Mouse (Mus musculus): ENCODE measurements at regions not wholly inside any gene's neighbourhood (a gene's known extent, or its start where the extent isn't known, plus 50 kb on each side); places are given as distances from the start of the nearest gene placed in this dataset.

DNA sequence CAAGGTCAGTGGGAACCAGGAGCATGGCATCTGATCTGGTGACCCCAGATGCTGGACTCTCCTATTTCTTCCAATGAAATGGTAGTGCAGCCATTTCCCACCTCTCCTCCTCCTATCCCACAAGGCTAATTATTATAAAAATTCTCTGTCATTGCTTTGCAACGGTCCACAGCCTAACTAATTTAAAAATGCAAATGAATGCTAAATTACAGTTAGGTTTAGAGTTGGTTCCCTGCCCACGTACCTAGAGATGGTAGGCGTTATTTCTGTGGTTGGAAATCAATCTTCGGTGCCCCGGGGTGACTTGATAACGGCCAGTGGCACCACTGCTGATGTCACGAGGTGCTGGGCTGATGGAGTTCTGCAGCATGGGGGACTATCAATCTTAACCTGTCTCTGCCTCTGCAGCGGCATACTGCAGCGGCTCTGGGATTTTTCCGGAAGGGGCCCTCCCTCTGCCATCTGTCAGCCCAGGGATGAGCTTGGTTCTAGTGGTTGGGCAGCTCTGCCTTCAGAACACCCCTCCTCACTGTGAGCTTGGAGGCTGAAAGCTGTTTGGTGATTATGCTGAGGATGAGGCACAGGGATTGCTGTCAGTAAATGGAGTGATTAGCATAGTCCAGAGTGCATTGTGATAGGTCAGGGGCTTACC, 66.5 kb downstream of the Nmur2 start:
- no peak overlapping the region for H3K4me3 ChIP-seq
- no peaks in the 10 kb centered on the region for H3K36me3 ChIP-seq
- H3K9me3 ChIP-seq (replicated peaks): no peaks in the 10 kb centered on the region
- no peak for DNase-seq (ENCODE audit: low spot score)
- WGBS: 83% methylated on average over 10 of the region's 10 CpGs
- peaks cover 3% of the 10 kb centered on the region; the same call in 1 of the 2 replicates for H3K4me1 ChIP-seq
- no peaks in the 10 kb centered on the region for H3K27me3 ChIP-seq (ENCODE audit: low read depth, poor library complexity, severe bottlenecking)
- no peak overlapping the region for H3K27ac ChIP-seq (replicated peaks)

DNA sequence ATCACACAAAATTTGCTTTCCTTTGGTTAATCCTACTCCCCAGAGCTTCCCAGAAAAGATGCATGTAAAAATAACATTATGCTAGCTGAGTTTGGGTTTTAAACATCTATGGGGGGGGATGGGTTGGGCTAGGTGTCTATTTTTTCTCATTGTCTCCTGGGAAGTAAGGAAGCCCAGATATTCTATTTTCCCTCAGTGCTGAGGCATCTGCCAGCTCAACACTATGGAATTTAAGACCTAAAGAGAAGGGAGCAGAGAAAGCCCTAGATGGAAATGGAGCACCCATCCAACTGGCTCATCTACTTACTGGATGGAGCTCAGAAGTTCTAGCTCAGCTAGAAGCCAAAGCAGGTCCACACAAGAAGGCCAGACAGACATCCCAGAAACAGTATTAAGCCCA, 74.2 kb downstream of the Nmur2 start:
- Histone ChIP-seq H3K4me3 (no peak overlapping the region), H3K27me3 (ENCODE audit: low read depth, poor library complexity, severe bottlenecking) (no peaks in the 10 kb centered on the region), H3K27ac (replicated peaks) (no peak overlapping the region), H3K9me3 (replicated peaks) (no peaks in the 10 kb centered on the region), H3K4me1 (no peaks in the 10 kb centered on the region), H3K36me3 (no peaks in the 10 kb centered on the region)
- DNase-seq (ENCODE audit: low spot score): no peak

DNA sequence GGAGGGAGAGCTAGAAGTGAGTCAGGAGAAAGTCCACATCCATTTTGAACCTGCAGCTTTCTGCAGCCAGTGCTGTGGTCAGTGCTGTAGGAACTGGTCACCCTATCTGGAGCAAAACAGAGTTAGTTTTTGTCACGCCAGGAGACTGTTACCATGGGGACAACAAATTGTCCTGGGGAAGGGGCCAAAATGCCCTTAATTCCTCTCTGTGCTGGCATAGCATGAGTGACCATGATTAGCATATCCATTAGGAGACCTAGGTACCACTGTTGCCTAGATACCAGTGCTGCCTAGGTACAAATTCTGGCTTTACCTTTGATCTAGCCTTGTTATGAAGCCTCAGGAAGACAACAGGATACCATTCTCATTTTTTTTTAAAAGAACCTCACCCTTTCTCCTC, 82.4 kb downstream of the Nmur2 start:
- Histone ChIP-seq H3K27ac (replicated peaks) (no peak overlapping the region), H3K27me3 (ENCODE audit: low read depth, poor library complexity, severe bottlenecking) (no peaks in the 10 kb centered on the region), H3K4me3 (no peak overlapping the region), H3K4me1 (peaks cover 13% of the 10 kb centered on the region), H3K9me3 (replicated peaks) (no peaks in the 10 kb centered on the region), H3K36me3 (no peaks in the 10 kb centered on the region)
- WGBS: 8% methylated on average over 1 of the region's 1 CpGs
- no peak for DNase-seq (ENCODE audit: low spot score)

DNA sequence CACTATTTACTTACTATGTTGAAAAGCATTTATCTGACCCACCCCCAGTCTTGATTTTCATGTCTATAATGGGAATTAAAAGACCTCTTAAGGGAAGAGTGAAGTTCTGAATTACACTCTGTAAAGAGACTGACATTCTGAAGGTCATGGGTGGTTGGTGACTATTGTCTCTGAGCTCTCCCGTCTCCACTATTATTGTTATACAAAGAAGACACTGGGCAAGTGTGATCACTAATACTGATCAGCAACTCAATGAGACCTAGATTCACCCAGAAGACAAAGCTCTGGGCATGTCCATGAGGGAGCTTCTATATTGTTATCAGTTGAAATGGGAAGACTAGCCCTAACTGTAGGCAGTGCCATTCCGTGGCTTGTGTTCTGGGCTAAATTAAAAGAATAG, 83.5 kb downstream of the Nmur2 start:
- DNase-seq (ENCODE audit: low spot score): no peak
- WGBS: 44% methylated on average over 2 of the region's 2 CpGs
- Histone ChIP-seq H3K36me3 (no peaks in the 10 kb centered on the region), H3K27me3 (ENCODE audit: low read depth, poor library complexity, severe bottlenecking) (no peaks in the 10 kb centered on the region), H3K4me1 (peaks cover 13% of the 10 kb centered on the region), H3K27ac (replicated peaks) (no peak overlapping the region), H3K4me3 (no peak overlapping the region), H3K9me3 (replicated peaks) (no peaks in the 10 kb centered on the region)

DNA sequence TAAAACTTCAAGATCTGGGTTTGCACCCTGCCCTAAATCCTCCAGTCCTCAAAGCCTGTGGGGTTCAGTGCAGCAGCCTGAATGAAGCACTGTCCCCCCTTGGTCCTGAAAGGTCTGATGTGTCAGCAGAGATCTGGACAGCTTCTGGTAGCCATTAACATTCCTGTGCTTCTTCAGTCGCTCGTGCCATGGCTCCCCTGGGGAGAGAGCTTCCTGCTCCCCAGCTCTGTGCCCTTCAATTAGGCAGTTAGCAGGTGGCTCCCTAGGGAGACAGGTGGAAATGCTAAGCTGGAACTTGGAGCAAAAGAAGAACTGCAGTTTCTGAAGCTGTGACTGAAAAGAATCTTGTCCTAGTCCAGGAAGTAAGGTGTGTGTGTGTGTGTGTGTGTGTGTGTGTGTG, 87.1 kb downstream of the Nmur2 start:
- no peak overlapping the region for H3K4me3 ChIP-seq
- no peaks in the 10 kb centered on the region for H3K36me3 ChIP-seq
- 24% methylated on average over 2 of the region's 2 CpGs for WGBS
- no peak overlapping the region for H3K27ac ChIP-seq (replicated peaks)
- H3K27me3 ChIP-seq (ENCODE audit: low read depth, poor library complexity, severe bottlenecking): no peaks in the 10 kb centered on the region
- H3K9me3 ChIP-seq (replicated peaks): no peaks in the 10 kb centered on the region
- peaks cover 13% of the 10 kb centered on the region for H3K4me1 ChIP-seq
- DNase-seq (ENCODE audit: low spot score): no peak

DNA sequence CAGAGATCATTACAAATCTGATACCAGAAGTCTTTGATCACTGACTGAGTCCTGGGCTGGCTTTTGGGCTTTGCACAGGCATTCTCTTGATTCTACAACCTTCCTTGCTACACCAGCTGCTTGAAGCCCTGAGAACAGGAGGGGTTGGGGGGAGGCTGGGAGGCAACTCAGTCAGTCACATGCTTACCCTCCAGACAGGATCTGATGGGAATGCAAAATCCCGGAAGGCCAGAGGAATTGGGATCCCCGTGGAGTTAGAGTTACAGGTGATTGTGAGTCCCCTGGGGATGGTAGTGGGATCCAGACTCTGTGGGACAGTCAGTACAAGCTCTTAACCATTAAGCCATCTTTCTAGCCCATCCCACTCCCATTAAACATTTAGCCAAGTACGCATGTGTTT, 91.2 kb downstream of the Nmur2 start:
- DNase-seq (ENCODE audit: low spot score): no peak
- Histone ChIP-seq H3K36me3 (no peaks in the 10 kb centered on the region), H3K4me3 (no peak overlapping the region), H3K27me3 (ENCODE audit: low read depth, poor library complexity, severe bottlenecking) (no peaks in the 10 kb centered on the region), H3K4me1 (no peaks in the 10 kb centered on the region), H3K9me3 (replicated peaks) (no peaks in the 10 kb centered on the region), H3K27ac (replicated peaks) (no peak overlapping the region)
- WGBS: 80% methylated on average over 3 of the region's 3 CpGs

DNA sequence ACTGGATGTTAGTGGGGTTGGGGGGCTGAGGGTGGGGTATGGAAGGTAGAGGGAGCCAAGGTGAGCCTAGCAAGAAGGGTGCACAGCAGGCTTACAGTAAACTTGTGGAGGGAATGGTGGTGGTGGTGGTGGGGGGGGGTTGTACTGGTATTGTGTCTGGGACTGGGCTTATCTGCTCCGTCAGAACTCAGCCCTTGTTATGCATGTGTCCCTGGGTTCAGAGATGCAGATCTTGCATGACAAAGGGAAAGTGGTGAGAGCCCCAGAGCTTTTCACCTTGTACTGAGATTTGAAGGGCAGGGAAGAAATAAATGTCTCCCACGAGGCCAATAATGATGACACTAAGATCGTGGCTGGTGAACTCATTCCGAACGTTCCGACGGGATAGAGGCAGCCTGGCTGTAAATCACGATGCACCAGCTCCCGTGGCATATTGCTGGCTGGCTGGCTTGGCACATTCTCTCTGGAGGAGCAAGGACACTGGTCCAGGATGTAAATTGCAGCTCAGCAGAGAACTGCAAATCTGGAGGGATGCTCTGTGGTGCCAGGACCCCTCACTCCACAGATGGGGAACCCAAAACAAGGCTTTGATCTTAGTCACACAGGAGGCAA, 94.1 kb downstream of the Nmur2 start:
- Histone ChIP-seq H3K27me3 (ENCODE audit: low read depth, poor library complexity, severe bottlenecking) (no peaks in the 10 kb centered on the region), H3K4me1 (no peaks in the 10 kb centered on the region), H3K4me3 (no peak overlapping the region), H3K9me3 (replicated peaks) (no peaks in the 10 kb centered on the region), H3K36me3 (no peaks in the 10 kb centered on the region), H3K27ac (replicated peaks) (no peak overlapping the region)
- DNase-seq (ENCODE audit: low spot score): no peak
- 48% methylated on average over 9 of the region's 9 CpGs for WGBS

DNA sequence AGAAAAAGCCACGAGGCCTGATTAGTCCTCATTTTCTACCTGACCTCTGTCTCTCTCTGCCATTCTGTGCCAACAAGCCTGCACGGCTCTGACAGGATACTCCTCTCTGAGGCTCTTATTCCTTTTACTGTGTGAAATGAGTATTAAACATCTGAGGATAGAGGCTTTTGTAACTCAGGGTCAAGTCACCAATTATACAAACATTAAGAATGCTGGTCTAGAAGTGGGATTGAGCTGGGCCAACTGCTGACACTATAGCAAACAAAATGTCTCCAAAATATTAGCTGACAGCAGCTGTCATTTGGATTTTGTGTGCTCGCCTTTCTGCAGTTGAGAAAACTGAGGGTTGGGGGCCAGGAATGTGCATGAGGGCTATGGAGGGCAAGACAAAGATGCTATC, 94.8 kb downstream of the Nmur2 start:
- H3K36me3 ChIP-seq: no peaks in the 10 kb centered on the region
- H3K27me3 ChIP-seq (ENCODE audit: low read depth, poor library complexity, severe bottlenecking): no peaks in the 10 kb centered on the region
- DNase-seq (ENCODE audit: low spot score): no peak
- no peak overlapping the region for H3K27ac ChIP-seq (replicated peaks)
- no peaks in the 10 kb centered on the region for H3K4me1 ChIP-seq
- 76% methylated on average over 3 of the region's 3 CpGs for WGBS
- H3K9me3 ChIP-seq (replicated peaks): no peaks in the 10 kb centered on the region
- no peak overlapping the region for H3K4me3 ChIP-seq

DNA sequence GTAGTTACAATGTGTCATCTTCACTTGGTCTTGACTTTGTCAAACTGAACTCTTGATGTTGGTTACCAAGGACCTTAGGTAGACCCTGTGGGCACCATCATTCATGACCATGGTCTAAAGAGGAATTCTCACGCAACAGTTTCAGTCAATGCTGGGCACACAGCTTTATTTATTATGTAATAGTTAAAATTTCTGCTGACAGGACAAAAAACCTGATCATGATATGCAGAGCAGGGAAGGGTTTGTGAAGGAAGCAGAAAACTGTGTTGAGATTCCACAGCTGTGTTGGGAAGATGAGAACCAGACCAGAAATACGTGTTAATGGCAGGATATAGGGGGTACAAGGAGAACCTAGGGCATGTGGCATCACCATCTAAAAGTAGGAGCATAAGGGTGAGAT, 100.8 kb downstream of the Nmur2 start:
- no peaks in the 10 kb centered on the region for H3K36me3 ChIP-seq
- DNase-seq (ENCODE audit: low spot score): no peak
- no peaks in the 10 kb centered on the region for H3K27me3 ChIP-seq (ENCODE audit: low read depth, poor library complexity, severe bottlenecking)
- no peak overlapping the region for H3K27ac ChIP-seq (replicated peaks)
- no peaks in the 10 kb centered on the region for H3K4me1 ChIP-seq
- no peak overlapping the region for H3K4me3 ChIP-seq
- 95% methylated on average over 2 of the region's 2 CpGs for WGBS
- no peaks in the 10 kb centered on the region for H3K9me3 ChIP-seq (replicated peaks)

DNA sequence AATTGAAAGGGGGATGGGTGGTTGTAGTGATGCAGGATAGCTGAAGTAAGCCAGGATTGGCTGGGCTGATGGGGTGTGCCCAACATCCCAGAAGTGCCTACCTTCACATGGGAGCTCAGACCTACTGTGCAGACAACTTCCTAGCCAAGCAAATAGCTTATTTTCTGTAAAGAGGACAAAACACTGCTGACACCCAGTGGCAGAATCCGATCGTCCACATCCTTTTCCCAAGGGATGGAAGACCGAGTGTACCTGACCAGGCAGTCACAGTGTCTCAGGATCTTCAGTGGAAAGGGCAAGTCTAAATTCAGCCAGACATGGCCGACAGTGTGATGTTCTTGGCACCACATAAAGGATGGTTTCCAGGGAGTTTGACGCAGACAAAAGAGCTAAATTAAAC, 114.4 kb downstream of the Nmur2 start:
- WGBS: 82% methylated on average over 5 of the region's 5 CpGs
- Histone ChIP-seq H3K27me3 (ENCODE audit: low read depth, poor library complexity, severe bottlenecking) (no peaks in the 10 kb centered on the region), H3K27ac (replicated peaks) (no peak overlapping the region), H3K36me3 (no peaks in the 10 kb centered on the region), H3K4me3 (no peak overlapping the region), H3K9me3 (replicated peaks) (no peaks in the 10 kb centered on the region), H3K4me1 (no peaks in the 10 kb centered on the region)
- no peak for DNase-seq (ENCODE audit: low spot score)

DNA sequence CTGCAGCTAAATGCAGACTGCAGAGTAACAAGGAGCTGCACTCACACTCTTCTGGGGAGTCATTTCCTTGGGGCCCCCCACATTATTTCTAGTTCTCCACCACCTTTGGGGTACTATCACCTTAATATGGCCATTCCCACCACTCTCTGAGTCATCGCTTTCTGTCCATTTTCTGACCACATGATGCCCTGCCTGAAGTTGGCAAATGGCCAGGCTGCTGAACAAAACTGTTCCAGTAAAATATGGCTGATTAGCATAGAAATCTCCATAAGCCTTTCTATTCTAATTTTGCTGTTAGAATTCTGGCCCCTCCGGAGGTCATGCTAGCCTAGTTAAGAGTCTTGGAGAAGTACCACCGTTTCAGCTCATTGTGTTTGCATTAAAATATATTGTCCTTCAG, 121.7 kb downstream of the Nmur2 start:
- no peak for DNase-seq (ENCODE audit: low spot score)
- 93% methylated on average over 3 of the region's 3 CpGs for WGBS
- Histone ChIP-seq H3K4me1 (no peaks in the 10 kb centered on the region), H3K27ac (replicated peaks) (no peak overlapping the region), H3K4me3 (no peak overlapping the region), H3K9me3 (replicated peaks) (no peaks in the 10 kb centered on the region), H3K36me3 (no peaks in the 10 kb centered on the region), H3K27me3 (ENCODE audit: low read depth, poor library complexity, severe bottlenecking) (no peaks in the 10 kb centered on the region)

DNA sequence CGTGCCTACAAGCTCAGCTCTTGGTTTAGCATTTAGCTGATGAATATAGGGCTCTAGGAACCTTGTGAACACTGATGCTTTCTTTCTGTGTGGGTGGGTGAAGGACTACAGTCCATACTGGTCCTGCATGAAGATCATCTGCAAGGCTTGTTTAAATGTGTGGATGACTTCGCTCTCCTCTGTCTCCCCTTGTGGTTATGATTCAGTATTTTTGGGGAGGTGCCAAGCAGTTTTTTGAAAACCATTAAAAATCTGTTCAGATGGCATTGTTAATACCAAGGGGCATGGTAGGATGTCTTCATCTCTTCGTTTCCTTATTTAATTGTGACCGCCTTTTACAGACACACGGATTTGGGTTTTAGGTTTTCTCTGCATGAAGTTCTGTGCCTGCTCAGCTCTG, 122.4 kb downstream of the Nmur2 start:
- Histone ChIP-seq H3K4me3 (no peak overlapping the region), H3K36me3 (no peaks in the 10 kb centered on the region), H3K4me1 (no peaks in the 10 kb centered on the region), H3K27me3 (ENCODE audit: low read depth, poor library complexity, severe bottlenecking) (no peaks in the 10 kb centered on the region), H3K27ac (replicated peaks) (no peak overlapping the region), H3K9me3 (replicated peaks) (no peaks in the 10 kb centered on the region)
- DNase-seq (ENCODE audit: low spot score): no peak
- WGBS: 89% methylated on average over 5 of the region's 5 CpGs

DNA sequence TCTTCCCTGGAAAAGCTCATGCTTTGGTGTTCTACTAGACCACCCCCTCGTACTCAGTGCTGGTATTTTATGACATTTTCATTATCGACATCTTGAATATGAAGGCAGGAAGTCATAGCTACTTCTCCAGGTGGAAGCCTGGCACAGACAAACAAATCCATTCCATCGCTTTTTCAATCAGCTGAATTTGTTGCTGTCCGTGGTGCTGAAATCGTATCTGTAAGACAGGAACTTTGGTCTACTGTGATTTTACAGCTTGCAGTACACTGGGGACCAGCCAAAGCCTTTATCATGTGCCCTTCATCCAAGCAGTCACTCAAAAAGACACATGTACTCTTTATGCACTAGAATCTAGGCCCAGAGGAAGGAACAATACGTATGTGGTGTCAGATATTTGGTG, 143.3 kb downstream of the Nmur2 start:
- WGBS: 22% methylated on average over 6 of the region's 6 CpGs
- DNase-seq (ENCODE audit: low spot score): peak; percentile 51
- no peak overlapping the region for H3K27ac ChIP-seq (replicated peaks)
- no peaks in the 10 kb centered on the region for H3K4me1 ChIP-seq
- H3K4me3 ChIP-seq: no peak overlapping the region
- H3K36me3 ChIP-seq: no peaks in the 10 kb centered on the region
- H3K27me3 ChIP-seq (ENCODE audit: low read depth, poor library complexity, severe bottlenecking): peaks cover 1% of the 10 kb centered on the region; the same call in 1 of the 2 replicates
- no peaks in the 10 kb centered on the region for H3K9me3 ChIP-seq (replicated peaks)

DNA sequence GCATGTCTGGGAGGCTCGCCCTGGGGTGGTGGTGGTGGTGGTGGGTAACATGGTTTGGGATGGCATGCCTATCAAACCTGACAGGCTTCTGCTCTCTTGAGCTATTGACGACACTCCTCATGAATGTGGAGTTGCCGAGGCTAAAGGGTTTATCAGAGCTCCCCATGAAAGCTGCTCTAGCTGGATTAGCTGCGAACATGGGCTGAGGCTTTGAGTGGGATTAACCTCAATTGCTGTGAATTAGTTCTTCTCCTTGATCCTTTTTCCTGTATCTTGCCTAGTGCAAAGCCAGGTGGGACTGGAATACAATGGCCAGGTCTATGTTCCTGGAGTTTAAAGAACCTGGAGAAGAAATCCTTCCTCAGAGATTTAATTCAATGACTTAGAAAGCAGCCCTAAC, 150.6 kb downstream of the Nmur2 start:
- 49% methylated on average over 4 of the region's 4 CpGs for WGBS
- DNase-seq (ENCODE audit: low spot score): no peak
- peaks cover 7% of the 10 kb centered on the region; the same call in 1 of the 2 replicates for H3K27me3 ChIP-seq (ENCODE audit: low read depth, poor library complexity, severe bottlenecking)
- peaks cover 17% of the 10 kb centered on the region; the same call in 1 of the 2 replicates for H3K4me1 ChIP-seq
- no peaks in the 10 kb centered on the region for H3K9me3 ChIP-seq (replicated peaks)
- no peaks in the 10 kb centered on the region for H3K36me3 ChIP-seq
- no peak overlapping the region for H3K27ac ChIP-seq (replicated peaks)
- no peak overlapping the region for H3K4me3 ChIP-seq

All from midbrain, embryonic 10.5 days (tissue).